Mouse (Mus musculus): ENCODE results near the gene 2610528J11Rik.
"Not testable (repeated sequence)": the region's sequence is repeated elsewhere in the genome, so short reads cannot be mapped to it uniquely, and the experiment has no call there.

The 2610528J11Rik gene

DNA sequence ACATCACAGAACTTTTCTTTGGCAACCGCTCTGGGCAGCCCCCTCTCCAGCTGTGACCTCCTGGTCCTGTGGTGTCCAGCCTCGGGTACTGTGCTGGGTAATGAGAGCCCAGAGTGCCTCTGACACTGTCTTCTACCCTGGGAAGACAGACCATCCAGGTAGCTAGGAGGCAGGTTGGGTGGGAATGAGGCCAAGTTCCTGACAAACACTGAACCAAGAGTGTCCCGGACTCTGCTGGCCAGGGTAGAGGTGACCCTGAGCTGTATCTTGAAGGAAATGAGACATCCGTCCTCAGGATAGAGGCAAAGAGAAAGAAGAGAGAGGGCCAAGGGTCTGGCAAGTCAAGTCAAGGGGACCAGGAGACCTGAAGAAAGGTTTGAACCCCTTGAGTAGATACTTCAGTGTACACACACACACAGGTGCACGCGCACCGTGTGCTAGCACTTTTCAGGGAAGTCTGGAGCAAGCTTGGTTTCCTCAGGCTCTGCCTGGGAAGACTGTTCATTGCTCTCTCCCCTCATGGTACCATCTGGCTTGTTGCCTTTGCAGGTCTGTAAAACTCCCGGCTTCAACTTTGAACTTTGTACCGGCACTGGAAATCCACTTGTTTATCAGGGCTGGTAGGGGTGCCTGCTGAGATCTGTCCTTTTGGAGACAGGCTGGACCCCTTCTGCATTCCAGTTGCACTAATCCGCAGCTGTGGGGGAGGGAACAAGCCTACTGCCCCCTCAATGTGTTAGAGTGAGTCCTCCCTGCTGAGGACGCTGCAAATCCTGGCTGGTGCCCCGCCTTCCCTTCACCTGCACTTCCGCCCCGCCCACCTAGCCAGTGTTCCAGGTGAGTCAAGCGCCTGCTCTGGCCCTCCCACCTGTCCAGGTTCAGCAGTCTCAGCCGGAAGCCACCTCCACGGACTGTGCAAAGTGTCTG is at the start of gene 2610528J11Rik:
2610528J11Rik (plus strand) TSS at position 592 of the 927 bp plus-strand sequence.
- in situ Hi-C loops (cut with MboI, MseI) = no loop called here

DNA sequence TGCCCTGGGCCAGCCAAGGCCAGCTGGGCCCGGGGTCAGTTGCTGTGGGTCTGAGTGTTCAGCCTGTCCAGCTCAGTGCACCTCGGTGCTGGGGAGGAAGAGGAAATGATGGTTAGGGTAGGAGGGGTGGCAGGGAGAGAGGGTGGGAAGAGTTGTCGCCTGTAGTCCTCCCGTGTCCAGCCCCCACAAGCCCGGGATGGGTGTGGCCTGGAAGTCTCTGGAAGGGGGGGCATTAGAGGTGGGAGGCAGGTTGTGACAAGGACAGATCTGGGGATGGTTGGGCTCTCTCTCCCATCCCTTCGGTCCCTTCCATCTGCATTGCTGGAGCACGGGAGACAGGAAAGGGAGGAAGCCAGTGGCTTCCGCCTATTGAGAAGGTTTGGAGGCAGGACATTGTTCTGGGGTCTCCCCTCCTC is 37.1 kb upstream of the 2610528J11Rik start, which contains the start of gene Tie1:
Tie1 (minus strand) TSS at position 345 of the 416 bp plus-strand sequence.
- in situ Hi-C loops (cut with MboI, MseI) = no loop called here

DNA sequence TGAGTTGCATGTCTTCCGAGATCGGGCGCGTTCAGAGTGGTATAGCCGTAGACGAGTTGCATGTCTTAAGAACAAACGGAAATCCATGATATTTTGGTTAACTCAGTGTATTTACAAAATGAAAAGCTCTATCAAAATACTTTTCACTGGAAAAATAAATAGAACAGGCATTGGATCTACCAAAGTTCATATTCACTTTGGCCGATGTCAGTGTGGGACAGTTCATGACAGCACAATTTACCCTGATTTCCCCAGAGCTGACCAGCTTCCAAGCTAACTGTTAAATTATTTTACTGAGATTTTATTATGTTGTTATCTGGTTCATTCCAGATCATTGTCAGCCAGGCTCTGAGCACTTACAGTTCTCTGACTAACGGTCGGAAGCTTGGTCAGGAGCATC is 36.3 kb upstream of the 2610528J11Rik start:
- in situ Hi-C loops (cut with MboI, MseI) = no loop called here

DNA sequence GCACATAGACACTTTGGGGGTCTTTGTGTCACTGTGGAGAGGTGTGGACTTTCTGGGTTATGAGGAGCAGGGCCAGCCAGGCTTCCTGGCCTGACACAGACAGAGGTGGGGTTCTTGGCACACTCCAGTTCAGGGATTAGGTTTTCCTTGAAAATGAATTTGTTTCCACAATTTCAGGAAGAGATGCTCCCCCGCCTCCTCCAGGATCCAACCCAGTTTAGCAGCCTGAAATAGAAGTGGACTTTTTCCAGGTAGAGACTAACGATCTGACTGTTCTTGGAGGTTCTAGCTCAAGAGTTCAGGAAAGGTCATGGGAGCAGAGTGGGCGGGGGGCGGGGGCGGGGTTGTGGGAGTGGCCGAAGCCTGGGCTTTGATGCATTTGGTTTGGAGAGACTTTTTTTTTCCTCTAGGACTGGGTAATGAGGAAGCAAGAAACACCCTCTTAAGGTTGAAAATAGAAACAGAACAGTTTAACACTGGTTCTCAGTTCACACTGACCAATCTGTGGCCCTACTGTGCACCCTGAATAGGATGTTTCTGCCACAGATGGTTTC is 26.6 kb upstream of the 2610528J11Rik start:
- in situ Hi-C loops (cut with MboI, MseI) = no loop called here

DNA sequence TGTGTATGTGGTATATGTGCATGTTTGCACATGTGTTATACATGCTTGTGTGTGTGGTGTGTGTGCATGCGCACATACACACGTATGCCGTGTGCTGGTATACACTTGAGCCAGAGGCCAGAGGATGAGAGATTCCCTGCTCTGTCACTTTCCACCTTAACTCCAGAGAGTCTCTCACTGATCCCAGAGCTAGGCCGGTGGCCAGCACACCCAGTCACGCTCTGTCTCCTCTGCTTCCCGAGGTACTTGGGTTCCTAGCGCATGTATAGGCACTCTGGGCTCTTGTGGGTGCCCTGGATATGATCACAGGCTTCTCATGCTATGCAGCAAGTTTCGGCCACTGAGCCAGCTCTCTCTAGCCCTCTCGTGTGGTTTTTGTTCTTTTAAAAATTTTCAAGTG is 26.0 kb upstream of the 2610528J11Rik start:
- in situ Hi-C loops (cut with MboI, MseI) = no loop called here

DNA sequence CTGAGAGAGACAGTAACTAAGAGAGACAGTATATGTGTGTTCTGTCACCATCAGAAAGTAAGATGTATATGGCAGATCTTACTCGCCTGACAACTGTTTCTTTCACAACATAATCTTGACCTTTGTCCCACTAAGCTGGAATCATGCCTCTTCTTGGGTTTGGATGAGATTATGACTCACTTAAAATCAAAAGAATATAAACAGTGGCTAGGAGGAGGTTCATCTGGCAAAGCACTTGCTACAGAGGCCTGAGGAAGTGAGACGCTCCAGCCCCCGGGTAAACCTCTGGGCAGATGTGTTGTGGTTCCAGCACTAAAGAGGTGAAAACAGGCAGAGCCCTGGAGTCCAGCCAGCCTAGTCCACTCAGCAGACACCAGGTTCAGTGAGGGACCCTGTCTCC is 21.2 kb upstream of the 2610528J11Rik start:
- in situ Hi-C loops (cut with MboI, MseI) = no loop called here

DNA sequence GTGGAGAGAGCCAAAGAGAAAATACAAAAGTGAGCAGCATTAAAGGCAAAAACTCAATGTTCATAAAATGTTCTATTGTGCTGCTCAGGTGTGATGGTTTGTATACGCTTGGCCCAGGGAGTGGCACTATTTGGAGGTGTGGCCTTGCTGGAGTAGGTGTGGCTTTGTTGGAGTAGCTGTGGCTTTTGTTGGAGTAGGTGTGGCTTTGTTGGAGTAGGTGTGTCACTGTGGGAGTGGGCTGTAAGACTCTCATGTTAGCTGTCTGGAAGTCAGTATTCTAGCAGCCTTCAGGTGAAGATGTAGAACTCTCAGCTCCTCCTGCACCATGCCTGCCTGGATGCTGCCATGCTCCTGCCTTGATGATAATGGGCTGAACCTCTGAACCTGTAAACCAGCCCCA is 19.6 kb upstream of the 2610528J11Rik start:
- in situ Hi-C loops (cut with MboI, MseI) = not testable (repeated sequence)

DNA sequence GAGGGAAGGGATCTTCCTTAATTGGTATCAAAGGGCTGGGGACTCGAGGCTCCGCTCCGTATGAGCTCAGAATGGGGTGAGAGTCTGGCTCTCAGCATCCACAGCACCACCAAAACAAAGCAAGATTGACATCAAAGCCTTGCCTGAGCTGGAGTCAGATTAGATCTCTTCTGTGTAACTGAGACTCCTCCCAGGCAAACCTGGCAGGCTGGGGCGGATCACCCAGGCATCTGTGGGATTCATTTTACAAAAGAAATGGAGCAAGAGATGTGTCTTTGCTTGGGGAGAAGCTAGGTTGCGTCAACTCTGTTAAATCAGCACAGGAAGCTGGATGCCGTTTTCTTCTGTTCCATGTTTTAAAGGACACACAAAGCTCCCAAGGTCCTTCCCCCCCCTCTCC is 17.7 kb upstream of the 2610528J11Rik start:
- in situ Hi-C loops (cut with MboI, MseI) = no loop called here

DNA sequence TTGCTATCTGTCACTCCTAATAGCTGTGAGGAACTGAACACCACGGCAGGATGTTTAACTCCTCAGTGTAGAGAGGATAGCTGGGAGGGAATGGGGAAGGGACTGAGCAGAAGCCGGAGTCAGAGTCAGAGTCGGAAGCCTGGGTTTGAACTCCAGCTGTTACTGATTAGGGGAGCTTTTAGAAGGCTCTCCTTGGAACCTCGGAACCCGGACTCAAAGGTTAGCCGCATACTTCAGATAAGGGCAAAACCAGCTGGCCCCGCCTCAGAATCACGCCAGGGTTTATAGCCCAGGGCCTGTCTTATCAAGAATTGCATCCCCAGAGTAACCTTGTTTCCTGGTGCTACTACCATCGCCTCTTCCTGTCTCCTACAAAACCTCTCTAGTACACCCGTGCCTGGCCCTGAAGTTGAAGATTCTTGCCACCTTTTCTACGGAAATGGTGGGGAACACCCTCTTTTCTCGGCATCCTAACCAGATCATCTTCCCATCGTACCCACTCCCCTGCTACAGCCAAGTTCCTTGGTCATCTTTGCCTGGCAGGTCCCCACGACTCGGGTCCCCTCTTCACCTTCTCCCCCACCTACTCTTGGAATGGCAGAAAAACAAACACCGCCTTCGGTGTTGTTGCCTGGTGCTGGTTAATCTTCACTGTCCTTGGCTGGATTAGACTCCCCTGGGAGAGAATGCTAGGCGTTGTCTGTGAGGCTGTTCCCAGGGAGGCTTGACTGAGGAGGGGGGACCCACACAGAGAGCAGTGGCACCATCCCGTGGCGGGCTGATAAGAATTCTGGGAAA is 9.9 kb upstream of the 2610528J11Rik start:
- in situ Hi-C loops (cut with MboI, MseI) = no loop called here

DNA sequence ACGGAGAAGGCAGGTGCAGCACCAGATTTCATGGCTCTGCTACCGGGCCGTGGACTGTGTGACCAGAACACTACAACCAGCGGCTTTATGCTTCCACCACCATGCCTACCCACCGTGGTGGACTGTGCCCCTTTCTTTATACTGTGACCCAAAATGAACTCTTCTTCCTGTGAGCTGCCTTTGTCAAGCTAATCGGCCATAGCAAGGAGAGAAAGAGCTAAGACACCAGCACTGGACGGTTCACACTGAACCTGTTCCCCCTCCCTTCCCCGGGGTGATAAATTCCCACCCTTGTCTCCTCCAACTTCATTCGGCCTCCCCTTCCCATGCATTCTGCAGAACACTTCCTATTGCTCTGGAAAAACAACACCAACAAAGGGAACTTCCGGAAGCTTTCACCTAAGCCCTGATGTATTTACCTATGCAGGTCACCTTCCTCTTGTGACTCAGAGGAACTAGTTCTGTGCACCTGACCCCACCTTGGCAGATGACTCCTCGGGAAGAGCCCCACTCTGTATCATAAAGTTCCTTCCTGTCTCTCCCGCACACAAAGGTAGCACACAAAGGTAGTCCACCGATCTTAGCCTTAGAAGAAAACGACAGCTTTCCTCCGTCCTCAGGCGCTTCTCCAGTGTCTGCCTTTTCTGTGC is 9.2 kb upstream of the 2610528J11Rik start:
- in situ Hi-C loops (cut with MboI, MseI) = no loop called here

DNA sequence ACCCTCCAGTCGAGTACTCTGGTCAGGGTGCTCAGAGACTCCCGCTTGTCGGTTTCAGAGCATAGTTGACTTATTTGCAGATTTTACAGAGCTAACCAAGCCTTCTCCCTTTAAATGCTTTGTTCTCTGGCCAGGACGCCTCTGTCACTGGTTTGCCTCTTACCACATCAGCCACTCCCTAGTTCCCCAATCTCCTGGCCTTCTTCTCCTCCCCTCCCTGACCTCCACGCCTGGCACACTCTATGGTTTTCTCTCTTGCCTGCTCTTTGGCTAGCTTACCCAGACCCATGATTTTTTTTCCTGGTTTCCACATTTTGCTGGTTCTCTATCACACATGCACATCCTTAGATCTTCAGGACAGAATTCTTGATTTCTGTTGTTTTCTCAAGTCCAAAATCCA is 8.6 kb upstream of the 2610528J11Rik start:
- in situ Hi-C loops (cut with MboI, MseI) = no loop called here

DNA sequence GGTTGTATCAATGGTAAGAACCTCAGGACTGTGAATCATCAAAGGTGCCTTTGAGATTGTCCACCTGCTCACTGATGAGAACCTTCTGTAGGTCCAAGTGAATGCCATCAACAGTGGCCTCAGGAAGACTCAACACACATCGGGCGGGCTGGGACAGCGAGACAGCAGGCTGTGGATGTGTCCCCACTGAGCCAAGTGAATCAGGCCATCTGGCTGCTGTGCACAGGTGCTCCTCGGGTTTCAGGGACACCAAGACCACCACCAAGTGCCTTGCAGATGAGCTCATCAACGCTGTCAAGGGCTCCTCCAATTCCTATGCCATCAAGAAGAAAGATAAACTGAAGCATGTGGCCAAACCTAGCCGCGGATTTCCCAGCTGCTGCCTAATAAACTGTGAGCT is 4.6 kb upstream of the 2610528J11Rik start:
- in situ Hi-C loops (cut with MboI, MseI) = no loop called here

DNA sequence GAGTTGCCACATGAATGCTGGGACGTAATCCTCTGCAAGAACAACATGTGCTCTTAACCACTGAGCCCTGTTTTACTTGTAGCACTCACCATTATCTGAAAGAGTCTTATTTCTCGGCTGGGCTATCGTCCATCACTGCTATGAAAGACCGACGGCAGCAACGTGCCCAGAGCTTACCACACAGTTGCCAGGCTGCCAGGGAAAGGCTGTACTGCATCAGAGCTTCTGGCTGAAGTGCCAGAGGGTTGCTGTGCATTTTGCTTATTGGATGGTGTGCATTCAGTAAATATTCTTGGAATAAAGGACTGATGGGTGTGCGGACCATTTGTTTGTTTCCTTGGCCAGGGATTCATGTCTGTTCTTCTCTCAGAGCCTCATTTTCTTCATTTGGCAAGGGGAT is 2.8 kb upstream of the 2610528J11Rik start:
- in situ Hi-C loops (cut with MboI, MseI) = no loop called here

DNA sequence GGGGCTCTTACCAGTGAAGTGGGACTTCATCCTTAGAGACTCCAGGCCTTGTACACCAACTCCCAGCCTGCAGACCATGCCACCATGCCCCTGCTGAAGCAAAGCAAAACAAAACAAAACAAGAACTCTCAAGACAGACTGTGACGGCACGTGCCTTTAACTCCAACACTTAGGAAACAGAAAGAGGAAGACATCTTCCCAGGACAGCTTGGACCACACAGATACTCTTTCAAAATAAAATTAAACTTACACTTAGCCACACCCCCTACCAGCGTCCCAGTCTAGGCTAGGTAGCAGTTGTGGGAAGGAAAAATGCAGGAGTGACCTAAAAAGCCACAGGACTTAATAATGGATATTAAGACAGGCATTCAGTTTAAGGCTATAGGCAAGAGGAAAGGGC is 1.0 kb upstream of the 2610528J11Rik start:
- in situ Hi-C loops (cut with MboI, MseI) = no loop called here

DNA sequence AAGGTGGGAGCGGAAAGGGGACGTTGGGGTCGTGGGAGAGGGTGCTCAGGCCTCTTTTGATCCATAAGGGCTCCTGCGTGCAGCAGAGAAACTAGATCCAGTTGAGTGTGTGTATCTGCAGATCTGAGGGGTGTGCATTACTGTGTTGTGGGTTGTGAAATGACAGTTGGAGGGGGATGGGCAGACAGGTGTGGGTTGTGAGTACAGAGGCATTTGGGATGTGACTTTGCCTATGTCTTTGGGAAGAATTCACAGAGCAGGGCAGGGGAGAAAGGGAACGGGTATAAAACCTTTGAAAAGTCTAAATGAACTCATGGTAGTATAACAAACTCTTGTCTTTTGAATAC is 509 bp downstream of the 2610528J11Rik start:
- in situ Hi-C loops (cut with MboI, MseI) = no loop called here

DNA sequence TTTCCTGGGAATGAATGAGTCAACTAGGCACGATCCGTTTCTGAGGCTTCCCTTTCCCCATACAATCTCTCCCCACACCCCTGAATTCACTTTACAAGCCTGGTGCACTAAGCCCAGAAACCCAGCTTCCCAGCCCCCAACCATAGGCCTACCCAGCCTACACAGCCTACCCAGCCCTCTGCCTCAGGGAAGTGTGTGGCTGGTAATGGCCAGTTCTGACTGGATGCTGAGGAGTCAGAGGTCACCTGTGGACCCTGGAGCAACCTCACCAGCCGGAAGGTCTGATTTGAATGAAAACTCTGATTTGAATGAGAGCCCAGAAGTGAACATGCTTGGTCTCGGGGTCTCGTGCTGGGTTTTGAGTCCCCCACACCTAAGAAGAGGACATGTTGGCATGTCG is 921 bp downstream of the 2610528J11Rik start:
- in situ Hi-C loops (cut with MboI, MseI) = no loop called here

DNA sequence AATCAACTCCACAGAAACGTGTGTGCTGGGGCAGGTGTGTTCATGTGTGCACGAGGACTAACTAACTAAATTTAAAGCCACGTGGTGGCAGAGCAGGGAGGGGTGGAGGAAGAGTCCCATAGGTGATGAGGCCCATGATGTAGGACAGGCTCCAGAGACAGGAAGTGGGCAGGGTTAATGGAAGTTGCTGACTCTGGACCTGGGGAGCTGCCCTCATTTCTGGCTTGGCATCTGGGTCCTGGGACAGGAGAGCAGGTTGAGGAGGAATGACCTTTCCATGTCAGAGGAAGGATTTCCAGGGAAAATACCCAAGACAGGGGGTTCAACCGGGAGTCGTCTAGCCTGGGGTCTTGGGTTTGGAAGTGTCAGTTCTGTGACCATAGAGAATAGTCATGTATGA is 5.9 kb downstream of the 2610528J11Rik start:
- in situ Hi-C loops (cut with MboI, MseI) = no loop called here

DNA sequence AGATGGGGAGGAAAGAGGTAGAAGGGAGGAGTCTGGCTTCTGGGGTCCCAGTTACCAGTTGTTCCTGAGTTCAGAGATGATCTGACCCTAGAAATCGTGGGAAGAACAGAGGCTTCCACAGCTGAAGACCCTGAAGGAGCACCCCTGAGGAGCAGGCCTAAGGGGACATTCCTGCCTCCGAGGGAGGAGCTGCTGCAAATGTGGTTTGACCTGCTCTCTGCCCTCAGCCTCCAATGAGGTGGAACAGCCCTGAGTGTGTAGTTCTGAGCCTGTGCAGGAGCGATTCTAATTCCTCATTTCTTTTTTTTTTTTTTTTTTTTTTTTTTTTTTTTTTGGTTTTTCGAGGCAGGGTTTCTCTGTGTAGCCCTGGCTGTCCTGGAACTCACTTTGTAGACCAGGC is 6.4 kb downstream of the 2610528J11Rik start:
- in situ Hi-C loops (cut with MboI, MseI) = no loop called here

DNA sequence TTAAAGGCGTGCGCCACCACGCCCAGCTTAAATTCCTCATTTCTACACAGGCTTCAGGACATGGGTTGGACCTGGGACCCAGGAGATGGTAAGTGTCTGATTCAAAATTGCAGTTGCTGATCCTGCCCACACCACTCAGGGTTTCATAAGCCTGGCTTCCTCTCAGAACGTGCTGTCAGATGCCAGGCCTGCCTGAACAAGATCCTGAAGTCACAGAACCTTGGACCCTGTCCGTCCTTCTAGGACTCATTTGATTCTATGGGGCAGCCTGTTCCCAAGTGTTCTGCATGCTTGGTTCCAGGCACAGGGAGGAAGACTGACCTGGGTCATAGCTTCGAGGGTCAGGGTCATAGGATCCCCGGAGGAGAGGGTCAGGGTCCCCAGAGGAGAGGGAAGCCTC is 6.8 kb downstream of the 2610528J11Rik start:
- in situ Hi-C loops (cut with MboI, MseI) = no loop called here

DNA sequence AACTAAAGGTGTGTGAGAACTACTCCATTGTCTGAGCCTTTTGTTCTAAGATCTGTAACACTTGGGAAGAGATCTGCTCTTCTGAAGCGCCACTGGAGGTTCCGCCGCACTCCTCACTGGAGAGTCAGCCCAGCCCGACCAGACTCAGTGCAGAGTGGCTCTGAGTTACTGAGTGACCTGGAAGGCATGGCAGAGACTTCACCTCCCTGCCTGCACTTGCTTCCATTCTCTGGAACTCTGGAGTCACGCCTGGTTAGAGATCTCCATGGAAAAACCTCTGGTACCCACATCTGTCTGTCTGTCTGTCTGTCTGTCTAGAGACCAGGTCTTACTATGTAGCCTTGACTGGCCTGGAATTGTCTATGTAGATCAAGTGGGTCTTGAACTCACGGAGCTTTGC is 8.8 kb downstream of the 2610528J11Rik start:
- in situ Hi-C loops (cut with MboI, MseI) = no loop called here

DNA sequence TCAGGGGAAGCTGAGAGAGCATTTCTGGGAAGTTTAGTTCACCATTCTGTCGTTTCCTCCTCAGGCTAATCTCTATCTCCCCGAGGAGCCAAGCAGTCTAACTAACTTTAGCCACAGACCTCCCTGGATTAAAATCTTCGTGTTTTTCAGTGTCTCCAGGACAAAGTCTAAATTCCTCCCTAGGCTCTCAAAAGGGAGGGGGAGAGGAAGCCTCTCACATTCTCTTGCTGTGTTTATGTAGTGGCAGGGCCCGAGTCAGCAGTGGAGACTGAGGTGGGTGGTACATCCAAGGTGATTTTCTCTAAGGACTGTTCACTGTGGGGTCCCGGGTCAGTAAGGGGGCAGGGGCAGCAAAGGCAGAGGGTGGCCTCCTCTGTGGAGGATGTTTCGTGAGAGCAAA is 11.0 kb downstream of the 2610528J11Rik start:
- in situ Hi-C loops (cut with MboI, MseI) = no loop called here

DNA sequence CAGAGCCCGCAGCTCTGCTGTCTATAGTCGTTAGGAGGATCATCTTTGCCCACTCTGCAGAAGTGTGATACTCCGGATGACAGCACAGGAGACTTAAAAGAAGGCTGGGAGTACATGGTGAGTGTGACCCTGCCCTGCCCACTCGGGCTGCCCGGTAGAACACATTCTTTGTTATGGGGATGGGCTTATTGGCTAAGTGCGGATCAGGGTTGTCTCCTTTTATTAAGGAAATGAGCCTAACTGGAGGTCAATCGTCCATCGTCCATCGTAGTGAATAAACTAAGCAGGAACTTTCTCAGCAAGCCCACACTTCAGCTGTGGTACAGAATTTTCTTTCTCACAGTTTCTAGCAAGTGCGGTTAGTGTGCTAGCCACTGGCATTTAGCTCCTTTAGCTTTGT is 13.1 kb downstream of the 2610528J11Rik start:
- in situ Hi-C loops (cut with MboI, MseI) = no loop called here

Data from T-helper 1 cell (primary cell).